ENCODE assay signal across 16 mouse cellular contexts in genomic region chr4:119976428-119977168, GRCm38 (mm10).
DNase-seq lines count a peak whose midpoint lies in the region; ATAC-seq lines count a peak whose summit lies in the region.
"Had no signal": no experiment of that assay in that cellular context is flagged by ENCODE, and none has a peak within 500 bp of the region (broad histone marks: within the 10 kb centered on the region; RNA-seq: fewer than 3 reads in every experiment).

No protein-coding gene starts in this region.

- ATAC-seq in kidney, embryonic 14.5 days (ENCODE audit: low FRiP score, low TSS enrichment) = 0 out of 2 replicates have a peak, but pooled peaks have one; percentile 32
- ATAC-seq: intestine, embryonic 15.5 days; Patski had no signal

- 17% methylated on average over 2 of the region's 3 CpGs for WGBS in kidney, embryonic 14.5 days

- H3K9ac ChIP-seq in kidney, embryonic 14.5 days (ENCODE audit: low read depth, low read length) = no peak overlapping the region
- H3K9ac ChIP-seq: embryonic facial prominence, embryonic 12.5 days; intestine, embryonic 15.5 days; lung, embryonic 14.5 days; stomach, embryonic 15.5 days had no signal

- no peak overlapping the region for H3K27ac ChIP-seq in kidney, embryonic 14.5 days (ENCODE audit: low read depth, low read length)
- H3K27ac ChIP-seq: embryonic facial prominence, embryonic 12.5 days; intestine, embryonic 15.5 days; stomach, embryonic 15.5 days had no signal

- no peaks in the 10 kb centered on the region for H3K4me1 ChIP-seq in kidney, embryonic 14.5 days (ENCODE audit: control insufficient read depth, insufficient read depth, low read length)
- H3K4me1 ChIP-seq: embryonic facial prominence, embryonic 12.5 days; intestine, embryonic 15.5 days; stomach, embryonic 15.5 days had no signal

- H3K27me3 ChIP-seq in kidney, embryonic 14.5 days (ENCODE audit: control insufficient read depth, insufficient read depth, low read length) = no peaks in the 10 kb centered on the region
- H3K27me3 ChIP-seq in splenic B cell, adult 2 months (ENCODE audit: control insufficient read depth, insufficient read depth, low read length, poor library complexity, severe bottlenecking) = no peaks in the 10 kb centered on the region
- H3K27me3 ChIP-seq: intestine, embryonic 15.5 days; Patski had no signal

- H3K9me3 ChIP-seq in kidney, embryonic 14.5 days (ENCODE audit: control insufficient read depth, low read length) = no peaks in the 10 kb centered on the region
- H3K9me3 ChIP-seq: embryonic facial prominence, embryonic 12.5 days; intestine, embryonic 15.5 days; stomach, embryonic 15.5 days had no signal

- peak; percentile 35 for DNase-seq in embryo, embryonic 10 days (ENCODE audit: low spot score)
- no peak for DNase-seq in embryo, embryonic 9.5 days (ENCODE audit: extremely low spot score)
- DNase-seq in kidney, postnatal 4 days = no peak
- DNase-seq in retina, postnatal 1 day = peak; percentile 40
- no peak for DNase-seq in retina, embryonic 14.5 days (ENCODE audit: low spot score)
- peak; percentile 66 for DNase-seq in splenic B cell, adult 2 months (ENCODE audit: low read depth, low spot score)
- DNase-seq in layer of hippocampus, postnatal 10 days (ENCODE audit: low spot score in 2 of 2) = no peak
- DNase-seq: cerebellum, postnatal 10 days; kidney, postnatal 10 days; liver; lung, embryonic 14.5 days had no signal

- no peaks in the 10 kb centered on the region for H3K36me3 ChIP-seq in kidney, embryonic 14.5 days (ENCODE audit: control insufficient read depth, insufficient read depth, low read length)
- no peaks in the 10 kb centered on the region for H3K36me3 ChIP-seq in splenic B cell, adult 2 months (ENCODE audit: control insufficient read depth, insufficient read depth, low read length, poor library complexity, severe bottlenecking)
- H3K36me3 ChIP-seq: embryonic facial prominence, embryonic 12.5 days; intestine, embryonic 15.5 days; stomach, embryonic 15.5 days had no signal

- H3K4me2 ChIP-seq in kidney, embryonic 14.5 days (replicated peaks; ENCODE audit: low read depth, low read length) = no peak overlapping the region
- H3K4me2 ChIP-seq: embryonic facial prominence, embryonic 12.5 days; intestine, embryonic 15.5 days; lung, embryonic 14.5 days; stomach, embryonic 15.5 days had no signal

- no peak overlapping the region for H3K4me3 ChIP-seq in kidney, embryonic 14.5 days (ENCODE audit: low read length)
- H3K4me3 ChIP-seq: embryonic facial prominence, embryonic 12.5 days; intestine, embryonic 15.5 days; stomach, embryonic 15.5 days had no signal

Comparison
In these comparisons a context has a peak if more than half of its experiments do, and no peak if none do; other contexts are left out.
1. DNase-seq: peak in embryo, embryonic 10 days (single experiment), retina, postnatal 1 day (single experiment) and splenic B cell, adult 2 months (single experiment); none in embryo, embryonic 9.5 days (single experiment), kidney, postnatal 4 days (0 of 2), retina, embryonic 14.5 days (single experiment) and layer of hippocampus, postnatal 10 days (0 of 2).